Comparison of ENCODE assay signal across 8 mouse cellular contexts in genomic region chr8:13676302-13676700, GRCm38 (mm10). TPM values are rescaled to one million over a fixed set of nuclear protein-coding genes. Genes with fewer than 3 reads are reported as not detected.
A peak's percentile ranks its signal among the peaks of the same experiment; 100 is the strongest.
DNase-seq lines count a peak whose midpoint lies in the region; ATAC-seq lines count a peak whose summit lies in the region.

No protein-coding gene starts in this region.

- H3K9me3 ChIP-seq in hindbrain, embryonic 14.5 days (ENCODE audit: control insufficient read depth, low read length) = no peaks in the 10 kb centered on the region

- no peaks in the 10 kb centered on the region for H3K36me3 ChIP-seq in hindbrain, embryonic 14.5 days (replicated peaks; ENCODE audit: control insufficient read depth, insufficient read depth)

- H3K4me2 ChIP-seq in hindbrain, embryonic 14.5 days (replicated peaks) = peak overlapping the region; percentile 78

- peaks cover 38% of the 10 kb centered on the region for H3K4me1 ChIP-seq in hindbrain, embryonic 14.5 days (replicated peaks; ENCODE audit: control insufficient read depth, insufficient read depth, low read length)

- H3K9ac ChIP-seq in hindbrain, embryonic 14.5 days = peak overlapping the region; percentile 81

- DNase-seq in cerebellum, adult 9-11 months = peak; percentile 88
- DNase-seq in gastrocnemius, adult 18-20 months (ENCODE audit: low spot score) = peak; percentile 73
- peak; percentile 63 for DNase-seq in hindbrain, embryonic 14.5 days (ENCODE audit: low spot score)
- peak; percentile 68 to 76 for DNase-seq in layer of hippocampus, postnatal 14 days (ENCODE audit: low spot score in 2 of 2)
- DNase-seq in lung, postnatal 25 days (ENCODE audit: low spot score) = peak; percentile 78
- DNase-seq in retina, embryonic 14.5 days (ENCODE audit: low spot score) = peak; percentile 74
- no peak for DNase-seq in c-Kit-positive CD71-positive TER-119-positive erythroid progenitor cells, embryonic 14.5 days (ENCODE audit: low spot score)

- peak overlapping the region; percentile 83 for H3K4me3 ChIP-seq in hindbrain, embryonic 14.5 days (replicated peaks; ENCODE audit: low read length)

- WGBS in hindbrain, embryonic 14.5 days = under 1% methylated on average over 12 of the region's 12 CpGs

- H3K27ac ChIP-seq in hindbrain, embryonic 14.5 days = peak overlapping the region; percentile 94

- peak; percentile 29 for ATAC-seq in activated CD4-positive, CD25-positive, alpha-beta regulatory T cell, adult 4 months
- ATAC-seq in hindbrain, embryonic 14.5 days (ENCODE audit: low FRiP score) = 0 out of 2 replicates have a peak, but pooled peaks have one; percentile 16

- no peaks in the 10 kb centered on the region for H3K27me3 ChIP-seq in hindbrain, embryonic 14.5 days (ENCODE audit: control insufficient read depth, insufficient read depth, low read length)

RNA-seq across cellular contexts. Expression of gene Rasa3, which starts 1.1 kb away (rescaled TPM):
- 100 to 1,000 TPM in 1 of 2 experiments, 10 to 100 TPM in 1; 89.4 to 115 TPM for polyA plus RNA-seq in activated CD4-positive, CD25-positive, alpha-beta regulatory T cell, adult 4 months (2017; shearing (Covaris generic))
- 1 to 10 TPM; 6.8 to 7.3 TPM for total RNA-seq in gastrocnemius, adult 18-20 months (2021)
- polyA plus RNA-seq in hindbrain, embryonic 14.5 days (2014; fragmentation: Nextera tagmentation; extraction: Ambion mirVana) = 32.6 and 37.3 TPM in 2 replicates
- 10 to 100 TPM; 65.5 to 65.6 TPM for total RNA-seq in layer of hippocampus, postnatal 14 days (2021)

RNA-seq across cellular contexts. Expression of gene Cfap97d2, which starts 29.4 kb away (rescaled TPM):
- not detected for polyA plus RNA-seq in activated CD4-positive, CD25-positive, alpha-beta regulatory T cell, adult 4 months (2017; shearing (Covaris generic))
- not detected for total RNA-seq in gastrocnemius, adult 18-20 months (2021)
- polyA plus RNA-seq in hindbrain, embryonic 14.5 days (2014; fragmentation: Nextera tagmentation; extraction: Ambion mirVana) = 0.73 and 1.7 TPM in 2 replicates
- 1 to 10 TPM; 2.7 to 2.8 TPM for total RNA-seq in layer of hippocampus, postnatal 14 days (2021)

Comparison
In these comparisons a context has a peak if more than half of its experiments do, and no peak if none do; other contexts are left out.
1. RNA of gene Rasa3, which starts 1.1 kb away (total RNA-seq): 65.5 to 65.6 TPM in layer of hippocampus, postnatal 14 days; 6.8 to 7.3 TPM in gastrocnemius, adult 18-20 months; every median in the first group is over 4 times any median in the second.